21 mouse cellular contexts compared by ENCODE assay signal in genomic region chr8:61285896-61286295, GRCm38 (mm10).
DNase-seq lines count a peak whose midpoint lies in the region; TF ChIP-seq lines count a peak whose summit lies in the region.
"Had no signal": no experiment of that assay in that cellular context is flagged by ENCODE, and none has a peak within 500 bp of the region (broad histone marks: within the 10 kb centered on the region; RNA-seq: fewer than 3 reads in every experiment).

No protein-coding gene starts in this region.

- H3K9ac ChIP-seq in CH12.LX (ENCODE audit: insufficient read depth, low read depth): no peak overlapping the region
- H3K9ac ChIP-seq: neural tube, embryonic 13.5 days had no signal

- H3K9me3 ChIP-seq in CH12.LX (replicated peaks; ENCODE audit: low read length): no peaks in the 10 kb centered on the region
- H3K9me3 ChIP-seq: neural tube, embryonic 13.5 days had no signal

- peaks cover 0 to 12% of the 10 kb centered on the region in 2 experiments for H3K36me3 ChIP-seq in CH12.LX (replicated peaks in 1 of 2; ENCODE audit: control insufficient read depth in 1 of 2, insufficient read depth in 1 of 2, low read length in 1 of 2)
- H3K36me3 ChIP-seq: neural tube, embryonic 13.5 days had no signal

- H3K79me2 ChIP-seq in CH12.LX (replicated peaks; ENCODE audit: control insufficient read depth, extremely low read depth, insufficient read depth, poor library complexity, severe bottlenecking): no peaks in the 10 kb centered on the region; the same call in none of the 2 replicates

- TF ChIP-seq POLR2A in CH12.LX (IDR thresholded peaks at IDR 0.05; ENCODE audit: low read depth, low read length): no peak
- TF ChIP-seq POLR2A in embryonic fibroblast, embryonic 13.5 days (IDR thresholded peaks at IDR 0.05; ENCODE audit: low read depth, low read length): no peak

- no peak for TF ChIP-seq CTCF in CH12.LX (conservative IDR thresholded peaks at IDR 0.05 in 1 of 2, IDR thresholded peaks at IDR 0.05 in 1 of 2; ENCODE audit: low read depth in 2 of 2, low read length in 2 of 2)
- TF ChIP-seq CTCF in embryonic fibroblast, embryonic 13.5 days (IDR thresholded peaks at IDR 0.05; ENCODE audit: borderline replicate concordance, insufficient read depth, low read length): no peak
- TF ChIP-seq CTCF in left cerebral cortex, adult 2 months (IDR thresholded peaks at IDR 0.05): no peak

- H3K4me3 ChIP-seq in CH12.LX (replicated peaks in 1 of 3; ENCODE audit: low read depth in 2 of 3, low read length in 2 of 3, poor library complexity in 1 of 3): no peak overlapping the region
- no peak overlapping the region for H3K4me3 ChIP-seq in embryonic fibroblast, embryonic 13.5 days (ENCODE audit: insufficient read depth, low read length)
- H3K4me3 ChIP-seq in left cerebral cortex, adult 2 months: no peak overlapping the region
- H3K4me3 ChIP-seq: erythroblast, embryonic 14.5 days; heart, adult 2 months; megakaryocyte, embryonic 14.5 days; neural tube, embryonic 13.5 days had no signal

- peak overlapping the region; percentile 81 for H3K4me2 ChIP-seq in CH12.LX (ENCODE audit: insufficient read depth, low read depth, poor library complexity, severe bottlenecking)
- H3K4me2 ChIP-seq: neural tube, embryonic 13.5 days had no signal

- H3K4me1 ChIP-seq in CH12.LX (ENCODE audit: control insufficient read depth in 1 of 2, insufficient read depth in 2 of 2): peaks cover 31 to 96% of the 10 kb centered on the region in 2 experiments
- peaks cover 35% of the 10 kb centered on the region for H3K4me1 ChIP-seq in embryonic fibroblast, embryonic 13.5 days (ENCODE audit: control insufficient read depth, insufficient read depth, low read length)

- intact Hi-C loops in left cerebral cortex, adult 2 months (cut with DNase I): no loop called here

- no peak for TF ChIP-seq EP300 in CH12.LX (IDR thresholded peaks at IDR 0.05; ENCODE audit: low read length)

- dilution Hi-C loops in CH12.LX (cut with MboI; ENCODE audit: extremely low pct_ligation_motif_present, extremely low pct_unique_long_range_greater_than_20kb, low sequenced_read_pairs): no loop called here

- no peak overlapping the region for H3K27ac ChIP-seq in CH12.LX (ENCODE audit: insufficient read depth, low read depth)
- H3K27ac ChIP-seq in embryonic fibroblast, embryonic 13.5 days (ENCODE audit: insufficient read depth, low read length): peak overlapping the region; percentile 14; the same call in 1 of the 2 replicates
- no peak overlapping the region for H3K27ac ChIP-seq in left cerebral cortex, adult 2 months
- H3K27ac ChIP-seq: heart, adult 2 months; neural tube, embryonic 13.5 days had no signal

- TF ChIP-seq RAD21 in CH12.LX (IDR thresholded peaks at IDR 0.05; ENCODE audit: low read depth, low read length): no peak

- DNase-seq in kidney, adult 9 months: peak; percentile 69
- DNase-seq in kidney, postnatal 4 days: no peak
- DNase-seq in CH12.LX (ENCODE audit: extremely low read depth) (no peak), adipocyte (ENCODE audit: low spot score) (peak; percentile 28)
- no peak for DNase-seq in thymus, postnatal 25 days
- DNase-seq in left cerebral cortex, adult 2 months (ENCODE audit: extremely low spot score in 1 of 2, low spot score in 2 of 2): no peak
- DNase-seq: adrenal gland, adult 8-10 months; cerebellum, adult 9-11 months; gastrocnemius, postnatal 25 days; heart, adult 2 months; heart, postnatal 36 days; kidney, postnatal 14 days; liver; lung, adult 18-20 months; midbrain, embryonic 14.5 days; right cerebral cortex, adult 18-20 months; thymus, postnatal 4 days had no signal

- no peaks in the 10 kb centered on the region for H3K27me3 ChIP-seq in CH12.LX (replicated peaks)
- H3K27me3 ChIP-seq: megakaryocyte, embryonic 14.5 days; neural tube, embryonic 13.5 days had no signal

- in situ Hi-C loops in CH12.LX (cut with MboI; ENCODE audit: low pct_ligation_motif_present, low pct_unique_long_range_greater_than_20kb, low sequenced_read_pairs): no loop called here

TF ChIP-seq in CH12.LX, 34 proteins besides CTCF, POLR2A, EP300 and RAD21:
- TF ChIP-seq ELF1 (IDR thresholded peaks at IDR 0.05; ENCODE audit: low read depth, low read length) (no peak), CHD1 (IDR thresholded peaks at IDR 0.05; ENCODE audit: low read depth, low read length) (no peak), CHD2 (IDR thresholded peaks at IDR 0.05; ENCODE audit: low read length) (no peak), HCFC1 (IDR thresholded peaks at IDR 0.05; ENCODE audit: low read depth, low read length) (no peak), UBTF (IDR thresholded peaks at IDR 0.05; ENCODE audit: low read depth, low read length) (no peak), JUND (conservative IDR thresholded peaks at IDR 0.05; ENCODE audit: low read depth, low read length) (no peak), MYC (IDR thresholded peaks at IDR 0.05; ENCODE audit: low read depth, low read length) (no peak), MAZ (IDR thresholded peaks at IDR 0.05; ENCODE audit: low read depth, low read length) (no peak), PAX5 (IDR thresholded peaks at IDR 0.05; ENCODE audit: low read length) (no peak), ETS1 (conservative IDR thresholded peaks at IDR 0.05; ENCODE audit: low read depth, low read length) (no peak), ZC3H11A (IDR thresholded peaks at IDR 0.05; ENCODE audit: low read depth, low read length) (no peak), NRF1 (IDR thresholded peaks at IDR 0.05; ENCODE audit: low read depth, low read length) (no peak), MAX (IDR thresholded peaks at IDR 0.05; ENCODE audit: low read length) (no peak), ZNF384 (IDR thresholded peaks at IDR 0.05; ENCODE audit: low read depth, low read length) (no peak), RCOR1 (conservative IDR thresholded peaks at IDR 0.05; ENCODE audit: low read depth, low read length) (no peak)
TF ChIP-seq in CH12.LX: peak in this region for 0.

Comparison
In these comparisons a context has a peak if more than half of its experiments do, and no peak if none do; other contexts are left out.
1. DNase-seq: peak in kidney, adult 9 months (single experiment) and adipocyte (single experiment); none in kidney, postnatal 4 days (0 of 2), CH12.LX (single experiment), thymus, postnatal 25 days (single experiment) and left cerebral cortex, adult 2 months (0 of 2).